Mouse (Mus musculus) heart, adult 2 months (tissue): ENCODE results near the gene Ak4.

Experiments
- CTCF ChIP-seq: fragments of 200-600 bp; IDR thresholded peaks from 2 replicates; pipeline ENCODE4 v1.8.1; 2022; ENCODE audit warnings: antibody characterized with exemption, mild to moderate bottlenecking, moderate library complexity
- EP300 ChIP-seq: fragments of 200-500 bp; IDR thresholded peaks from 2 replicates; pipeline ENCODE4 v1.6.1; 2011; ENCODE audit warnings: low read depth, low read length, control low read depth; ENCODE audit not compliant: insufficient read depth
- POLR2A ChIP-seq: fragments of 200-500 bp; IDR thresholded peaks from 2 replicates; pipeline ENCODE4 v1.6.1; 2011; ENCODE audit warnings: mild to moderate bottlenecking, low read depth, low read length, control low read depth; ENCODE audit not compliant: insufficient read depth

GRCm38 (mm10) chr4:101372751-101373150 is 46.3 kb upstream of the Ak4 start:
- TF ChIP-seq CTCF, result no peak
- TF ChIP-seq POLR2A, result no peak
- no peak for TF ChIP-seq EP300
